Mouse (Mus musculus) G1E (cell line): Measurements from ENCODE around the gene Nfkb1.

Source experiments
- CTCF ChIP-seq: IDR thresholded peaks from 2 replicates; pipeline ENCODE4 v1.5.1; 2012; ENCODE audit warnings: low read depth, low read length, inconsistent platforms, mixed read lengths
- GATA1 ChIP-seq: IDR thresholded peaks from 2 replicates; pipeline ENCODE4 v1.6.1; 2012; ENCODE audit warnings: borderline replicate concordance, low read length, inconsistent platforms, mixed read lengths
- POLR2AphosphoS5 ChIP-seq: IDR thresholded peaks from 2 replicates; pipeline ENCODE4 v1.6.1; 2012; ENCODE audit warnings: low read depth, low read length, inconsistent platforms; ENCODE audit not compliant: insufficient replicate concordance

- TF ChIP-seq CTCF (no peak), GATA1 (no peak), POLR2AphosphoS5 (no peak)
These were observed 25.5 kb downstream of the Nfkb1 start for GRCm38 (mm10) chr3:135665777-135666259.
